Mouse (Mus musculus): ENCODE measurements around the gene Agbl4. TPM values are rescaled to one million over a fixed set of nuclear protein-coding genes. Genes with fewer than 3 reads are reported as not detected.

The Agbl4 gene
- polyA plus RNA-seq, 1 experiment from 2014 or later = 2.0 TPM

DNA sequence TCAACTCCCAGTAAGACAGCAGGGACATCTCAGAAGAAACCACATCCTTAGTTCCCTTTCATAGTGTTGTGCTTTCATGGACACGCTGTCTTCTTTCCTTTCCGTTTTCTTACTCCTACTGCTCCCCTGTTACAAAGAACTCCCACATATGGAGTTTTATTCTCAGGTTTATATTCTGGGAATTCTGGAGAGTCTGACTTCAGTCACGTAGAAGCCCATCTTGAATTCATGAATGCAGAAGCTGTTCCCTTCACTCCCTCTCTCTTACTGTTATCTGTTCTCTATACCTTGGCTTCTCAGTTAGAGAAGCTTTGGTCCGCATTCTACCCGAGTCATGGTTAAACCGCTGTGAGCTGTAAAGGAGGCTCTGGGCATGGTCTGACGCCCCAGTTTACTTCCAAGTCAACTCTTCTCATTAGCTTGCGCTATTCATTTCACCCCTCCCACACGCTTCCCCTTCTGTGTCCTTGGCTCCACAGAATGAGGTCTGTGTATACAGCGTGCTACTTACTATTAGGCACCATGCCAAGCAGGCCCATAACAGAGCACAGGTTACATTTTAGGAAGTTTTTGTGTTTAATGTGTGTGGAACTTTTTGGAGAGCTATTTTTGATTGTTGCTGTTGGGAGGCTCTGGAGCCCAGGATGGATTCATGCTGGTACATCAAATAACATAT is 1186.2 kb downstream of the Agbl4 start:
- H3K27me3 ChIP-seq = no peaks in the 10 kb centered on the region
- WGBS = 81% methylated on average over 10 of the region's 10 CpGs
- H3K9me3 ChIP-seq = no peaks in the 10 kb centered on the region
- no peak overlapping the region for H3K4me2 ChIP-seq (replicated peaks)
- H3K9ac ChIP-seq (replicated peaks) = no peak overlapping the region
- H3K27ac ChIP-seq = no peak overlapping the region
- peak; percentile 40; the same call in 1 of the 2 replicates for ATAC-seq
- H3K4me3 ChIP-seq (replicated peaks) = no peak overlapping the region
- no peaks in the 10 kb centered on the region for H3K36me3 ChIP-seq
- H3K4me1 ChIP-seq (replicated peaks) = peaks cover 17% of the 10 kb centered on the region; the same call in 1 of the 2 replicates

DNA sequence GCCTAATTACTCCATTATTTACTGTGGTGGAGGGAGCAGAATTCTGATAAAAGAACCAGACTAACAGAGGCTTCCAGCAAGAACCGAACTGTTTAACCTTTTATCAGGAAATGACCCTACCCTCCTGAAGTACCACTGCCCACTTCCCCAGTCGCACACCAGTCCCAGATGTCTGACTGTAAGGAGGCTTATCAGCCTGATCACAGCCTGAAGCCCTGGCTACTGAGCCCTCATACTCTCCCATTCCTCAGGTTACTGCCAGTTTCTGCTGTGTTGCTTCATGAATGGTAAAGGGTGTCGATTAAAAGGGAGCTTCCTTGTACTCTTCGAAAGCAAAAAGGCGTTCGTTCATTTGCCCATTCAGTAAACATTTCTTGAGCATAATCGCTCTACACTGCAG is 1186.8 kb downstream of the Agbl4 start:
- no peak for ATAC-seq
- Histone ChIP-seq H3K9ac (replicated peaks) (no peak overlapping the region), H3K36me3 (no peaks in the 10 kb centered on the region)

DNA sequence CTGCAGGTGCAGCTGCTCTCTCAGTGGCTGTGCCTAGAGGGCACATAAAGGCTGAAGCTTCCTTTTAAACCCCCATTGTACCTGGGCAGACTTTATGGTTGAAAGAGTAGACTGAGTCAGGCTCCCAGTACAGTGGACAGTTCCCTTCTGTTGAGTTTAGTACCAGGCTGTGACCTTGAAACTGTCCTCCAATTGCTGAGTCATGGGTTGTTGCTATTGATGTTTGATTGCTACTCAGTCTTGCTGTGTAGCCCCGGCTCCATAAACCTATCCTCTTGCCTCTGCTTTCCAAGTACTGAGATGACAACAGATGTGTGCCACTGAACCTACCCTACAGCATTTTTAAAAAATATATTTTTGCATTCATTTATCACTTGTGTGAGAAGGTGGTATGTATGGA is 1190.8 kb downstream of the Agbl4 start:
- Histone ChIP-seq H3K4me3 (replicated peaks) (no peak overlapping the region), H3K4me2 (replicated peaks) (no peak overlapping the region), H3K27ac (no peak overlapping the region), H3K4me1 (replicated peaks) (0 out of 2 replicates have a peak, but pooled peaks cover 4% of the 10 kb centered on the region), H3K36me3 (no peaks in the 10 kb centered on the region), H3K9me3 (no peaks in the 10 kb centered on the region), H3K9ac (replicated peaks) (no peak overlapping the region), H3K27me3 (no peaks in the 10 kb centered on the region)
- ATAC-seq = no peak
- WGBS = 90% methylated on average over 1 of the region's 1 CpGs

More for the DNA sequence above, 1186.8 kb downstream of the Agbl4 start:
- Histone ChIP-seq H3K4me2 (replicated peaks) (no peak overlapping the region), H3K9me3 (no peaks in the 10 kb centered on the region), H3K4me3 (replicated peaks) (no peak overlapping the region), H3K27me3 (no peaks in the 10 kb centered on the region), H3K27ac (no peak overlapping the region), H3K4me1 (replicated peaks) (peaks cover 16% of the 10 kb centered on the region; the same call in 1 of the 2 replicates)
- 86% methylated on average over 7 of the region's 7 CpGs for WGBS

- no peaks in the 10 kb centered on the region for H3K36me3 ChIP-seq
- H3K4me3 ChIP-seq (replicated peaks) = no peak overlapping the region
- WGBS = 90% methylated on average over 4 of the region's 4 CpGs
- no peaks in the 10 kb centered on the region for H3K9me3 ChIP-seq
- H3K27me3 ChIP-seq = no peaks in the 10 kb centered on the region
- no peak overlapping the region for H3K9ac ChIP-seq (replicated peaks)
- ATAC-seq = no peak
- no peak overlapping the region for H3K27ac ChIP-seq
- no peak overlapping the region for H3K4me2 ChIP-seq (replicated peaks)
- H3K4me1 ChIP-seq (replicated peaks) = no peaks in the 10 kb centered on the region
Observed at GRCm38 (mm10) chr4:111589467-111590170, 1192.2 kb downstream of the Agbl4 start.

DNA sequence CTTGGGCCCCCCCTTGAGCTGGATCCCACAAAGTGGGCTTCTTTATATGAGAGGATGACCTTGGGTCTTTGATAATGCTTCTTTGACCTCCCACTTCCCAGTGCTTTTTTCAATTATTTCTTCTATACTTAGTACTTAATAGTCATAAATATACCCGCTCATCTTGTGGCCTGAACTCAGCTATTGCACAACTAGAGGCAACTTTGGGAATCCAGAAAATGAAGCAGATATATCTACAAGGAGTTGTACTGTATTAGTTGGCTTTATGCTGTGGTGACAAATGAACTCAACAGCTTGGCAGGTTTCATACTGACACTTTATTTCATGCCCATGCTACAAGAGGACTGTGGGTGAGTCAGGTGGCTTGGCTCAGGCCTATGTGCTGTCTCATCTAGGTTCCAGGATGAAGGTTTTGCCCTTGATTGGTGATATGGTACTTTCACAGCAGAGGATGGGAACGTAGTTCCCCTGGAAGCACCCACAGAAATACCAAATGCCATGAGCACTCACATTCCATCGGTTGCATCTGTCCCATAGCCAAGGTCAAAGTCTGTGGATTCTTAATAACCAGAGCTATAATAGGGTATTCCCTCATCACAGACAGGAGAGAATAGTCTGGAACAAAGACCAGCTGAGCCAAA is 1197.3 kb downstream of the Agbl4 start:
- H3K9ac ChIP-seq (replicated peaks) = no peak overlapping the region
- H3K36me3 ChIP-seq = no peaks in the 10 kb centered on the region
- H3K27ac ChIP-seq = no peak overlapping the region
- WGBS = 94% methylated on average over 3 of the region's 3 CpGs
- H3K27me3 ChIP-seq = no peaks in the 10 kb centered on the region
- H3K4me1 ChIP-seq (replicated peaks) = 0 out of 2 replicates have a peak, but pooled peaks cover 5% of the 10 kb centered on the region
- ATAC-seq = no peak
- H3K9me3 ChIP-seq = no peaks in the 10 kb centered on the region
- no peak overlapping the region for H3K4me3 ChIP-seq (replicated peaks)
- no peak overlapping the region for H3K4me2 ChIP-seq (replicated peaks)

DNA sequence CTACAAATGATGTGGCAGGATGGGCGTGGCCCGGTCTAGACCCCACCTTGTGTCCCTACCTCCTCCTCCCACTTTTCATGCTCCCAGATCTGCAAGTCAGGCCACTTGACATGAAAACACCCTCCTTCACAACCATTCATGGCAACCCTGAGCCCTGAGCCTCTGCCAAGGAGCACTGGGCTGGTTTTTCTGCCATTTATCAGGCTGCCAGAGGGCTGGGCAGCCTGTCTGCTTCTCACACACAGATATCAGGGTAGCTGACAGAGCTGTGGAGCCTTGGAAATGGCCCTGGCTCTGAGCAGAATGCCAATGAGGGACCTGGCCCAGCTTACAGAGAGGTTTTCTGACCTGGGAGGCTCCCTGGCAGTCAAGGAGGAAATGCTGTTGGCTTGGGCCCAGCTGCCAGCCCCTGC is 1199.8 kb downstream of the Agbl4 start:
- Histone ChIP-seq H3K4me3 (replicated peaks) (no peak overlapping the region), H3K4me1 (replicated peaks) (0 out of 2 replicates have a peak, but pooled peaks cover 5% of the 10 kb centered on the region), H3K27me3 (no peaks in the 10 kb centered on the region), H3K9ac (replicated peaks) (no peak overlapping the region), H3K36me3 (no peaks in the 10 kb centered on the region), H3K4me2 (replicated peaks) (no peak overlapping the region), H3K27ac (no peak overlapping the region), H3K9me3 (no peaks in the 10 kb centered on the region)
- ATAC-seq = peak; percentile 89
- WGBS = 86% methylated on average over 2 of the region's 2 CpGs

GRCm38 (mm10) chr4:111597986-111598385 is 1200.5 kb downstream of the Agbl4 start:
- no peak overlapping the region for H3K9ac ChIP-seq (replicated peaks)
- H3K4me1 ChIP-seq (replicated peaks) = 0 out of 2 replicates have a peak, but pooled peaks cover 5% of the 10 kb centered on the region
- no peaks in the 10 kb centered on the region for H3K9me3 ChIP-seq
- H3K4me3 ChIP-seq (replicated peaks) = no peak overlapping the region
- no peak overlapping the region for H3K4me2 ChIP-seq (replicated peaks)
- H3K27ac ChIP-seq = no peak overlapping the region
- 0 out of 2 replicates have a peak, but pooled peaks have one; percentile 18 for ATAC-seq
- no peaks in the 10 kb centered on the region for H3K36me3 ChIP-seq
- H3K27me3 ChIP-seq = no peaks in the 10 kb centered on the region
- WGBS = 69% methylated on average over 1 of the region's 1 CpGs

DNA sequence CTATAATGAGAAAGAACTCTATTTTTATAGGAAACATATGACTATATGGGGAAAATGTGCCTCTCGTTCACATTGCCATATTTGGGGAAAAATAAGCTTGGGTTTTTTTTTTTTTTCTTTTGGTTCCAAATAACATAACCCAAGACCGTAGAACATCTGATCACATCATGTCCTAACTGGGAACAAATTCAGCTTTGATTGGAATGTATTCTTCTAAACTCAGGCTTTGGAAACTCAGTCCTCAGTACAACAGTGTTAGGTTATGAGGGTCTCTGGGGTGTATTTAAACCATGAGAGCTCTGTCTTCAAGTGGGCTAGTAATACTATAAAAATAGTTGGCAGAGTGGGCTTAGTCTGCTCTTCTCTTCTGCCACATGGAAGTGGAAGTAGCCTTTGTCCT is 1205.7 kb downstream of the Agbl4 start:
- H3K4me1 ChIP-seq (replicated peaks) = no peaks in the 10 kb centered on the region
- no peak overlapping the region for H3K4me2 ChIP-seq (replicated peaks)
- H3K27me3 ChIP-seq = no peaks in the 10 kb centered on the region
- no peak overlapping the region for H3K9ac ChIP-seq (replicated peaks)
- H3K4me3 ChIP-seq (replicated peaks) = no peak overlapping the region
- WGBS = 95% methylated on average over 2 of the region's 2 CpGs
- ATAC-seq = no peak
- no peak overlapping the region for H3K27ac ChIP-seq
- no peaks in the 10 kb centered on the region for H3K9me3 ChIP-seq
- no peaks in the 10 kb centered on the region for H3K36me3 ChIP-seq

GRCm38 (mm10) chr4:111607826-111608500 is 1210.5 kb downstream of the Agbl4 start:
- no peaks in the 10 kb centered on the region for H3K4me1 ChIP-seq (replicated peaks)
- no peak overlapping the region for H3K4me3 ChIP-seq (replicated peaks)
- H3K36me3 ChIP-seq = no peaks in the 10 kb centered on the region
- no peaks in the 10 kb centered on the region for H3K9me3 ChIP-seq
- 81% methylated on average over 8 of the region's 8 CpGs for WGBS
- H3K27me3 ChIP-seq = no peaks in the 10 kb centered on the region
- no peak overlapping the region for H3K9ac ChIP-seq (replicated peaks)
- H3K27ac ChIP-seq = no peak overlapping the region
- ATAC-seq = no peak
- no peak overlapping the region for H3K4me2 ChIP-seq (replicated peaks)

DNA sequence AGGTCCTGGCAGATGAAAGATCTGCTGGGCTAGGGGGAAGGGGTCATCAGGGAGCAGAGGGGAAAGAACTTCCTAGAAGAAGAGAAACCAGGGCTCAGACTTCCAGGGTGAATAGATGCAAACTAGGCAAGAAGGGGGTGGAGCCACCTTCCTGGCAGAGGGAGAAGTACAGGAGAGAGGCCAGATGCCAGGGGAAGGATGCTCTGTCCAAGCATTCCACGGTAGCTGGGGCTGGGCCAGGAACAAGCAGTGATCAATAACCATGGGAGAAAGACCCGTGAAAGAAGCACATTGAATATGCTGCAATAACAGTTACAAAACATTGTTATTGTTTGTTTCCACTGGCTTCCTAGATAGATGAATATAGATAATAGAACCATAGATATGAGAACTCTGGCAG is 1224.4 kb downstream of the Agbl4 start:
- Histone ChIP-seq H3K9ac (replicated peaks) (no peak overlapping the region), H3K9me3 (no peaks in the 10 kb centered on the region), H3K27me3 (no peaks in the 10 kb centered on the region), H3K27ac (no peak overlapping the region), H3K36me3 (no peaks in the 10 kb centered on the region), H3K4me3 (replicated peaks) (no peak overlapping the region), H3K4me1 (replicated peaks) (no peaks in the 10 kb centered on the region), H3K4me2 (replicated peaks) (no peak overlapping the region)
- no peak for ATAC-seq
- WGBS = 56% methylated on average over 2 of the region's 2 CpGs

DNA sequence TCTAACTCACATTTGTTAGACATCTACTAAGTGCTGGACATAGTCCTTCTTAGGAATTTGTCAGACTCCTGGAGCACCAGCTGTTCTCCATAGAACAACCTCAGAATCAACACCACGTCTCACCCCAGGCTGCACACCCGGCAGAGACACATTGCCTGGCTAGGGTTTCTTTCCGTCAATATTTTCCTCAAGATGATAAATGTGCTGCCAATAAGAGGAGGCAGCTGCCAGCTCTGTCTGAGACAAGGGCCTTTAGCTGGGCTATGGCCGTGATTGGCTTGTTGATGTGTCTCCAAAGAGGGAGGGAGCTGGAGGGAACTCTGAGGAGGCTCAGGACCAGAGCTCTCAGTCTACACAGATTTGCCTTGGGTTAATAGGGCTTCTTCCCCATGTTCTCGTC is 1227.5 kb downstream of the Agbl4 start:
- Histone ChIP-seq H3K27ac (no peak overlapping the region), H3K9me3 (no peaks in the 10 kb centered on the region), H3K27me3 (no peaks in the 10 kb centered on the region), H3K36me3 (no peaks in the 10 kb centered on the region), H3K4me2 (replicated peaks) (no peak overlapping the region), H3K4me3 (replicated peaks) (no peak overlapping the region), H3K4me1 (replicated peaks) (no peaks in the 10 kb centered on the region), H3K9ac (replicated peaks) (no peak overlapping the region)
- WGBS = 78% methylated on average over 5 of the region's 5 CpGs
- no peak for ATAC-seq

Measured in midbrain, embryonic 13.5 days (tissue).